Mouse (Mus musculus) thymus, postnatal 25 days (tissue): ENCODE measurements around the gene Syndig1.

Source experiments
- DNase-seq: peaks from one replicate; pipeline ENCODE4 v3.0.0; 2022

The Syndig1 gene

GRCm38 (mm10) chr2:149887634-149888033, 58.6 kb downstream of the Syndig1 start:
- DNase-seq, result no peak

DNA sequence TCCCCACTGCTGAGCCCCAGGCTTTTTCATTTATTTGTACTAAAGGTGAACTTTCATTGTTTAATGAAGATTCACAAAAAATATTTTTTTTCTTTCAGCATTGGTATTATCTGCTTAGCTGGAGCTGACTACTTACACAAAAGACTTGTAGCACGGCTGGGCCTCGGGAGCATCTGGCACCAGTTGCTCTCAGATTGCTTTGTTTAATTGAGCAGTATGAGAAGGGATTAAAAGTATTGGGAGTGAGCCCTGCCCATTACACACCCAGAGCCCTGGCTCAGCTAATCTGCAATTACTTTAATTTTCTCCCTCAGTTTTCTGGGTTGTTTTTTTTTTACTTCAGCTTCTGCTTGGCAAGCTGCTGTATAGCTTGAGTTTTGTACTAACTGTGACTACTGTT, 62.6 kb downstream of the Syndig1 start:
- DNase-seq, result no peak

DNA sequence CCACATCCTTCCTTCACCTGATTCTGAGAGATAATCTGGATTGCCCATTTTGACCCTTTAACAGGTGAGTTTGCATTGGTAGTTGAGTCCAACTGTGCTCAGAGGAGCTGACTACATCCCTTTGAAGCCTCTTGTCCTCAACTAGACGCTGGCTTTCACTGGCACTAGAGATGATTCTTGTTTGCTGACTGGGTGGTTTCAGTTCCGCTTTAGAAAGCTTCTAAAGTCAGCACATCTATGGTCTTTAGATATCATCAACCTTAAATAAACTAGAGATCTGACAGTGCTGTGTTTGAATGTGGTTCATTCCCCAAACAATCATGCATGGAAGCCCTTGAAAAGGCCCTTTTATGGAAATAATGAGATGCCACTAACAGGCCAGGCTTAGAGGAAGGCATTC, 67.3 kb downstream of the Syndig1 start:
- DNase-seq, result no peak

- DNase-seq, result no peak
These were observed 70.6 kb downstream of the Syndig1 start for GRCm38 (mm10) chr2:149899615-149900014.

- DNase-seq, result no peak
These were observed 71.6 kb downstream of the Syndig1 start for GRCm38 (mm10) chr2:149900606-149901005.

GRCm38 (mm10) chr2:149904405-149904804, 75.4 kb downstream of the Syndig1 start:
- no peak for DNase-seq

GRCm38 (mm10) chr2:149906694-149907093, 77.7 kb downstream of the Syndig1 start:
- no peak for DNase-seq

DNA sequence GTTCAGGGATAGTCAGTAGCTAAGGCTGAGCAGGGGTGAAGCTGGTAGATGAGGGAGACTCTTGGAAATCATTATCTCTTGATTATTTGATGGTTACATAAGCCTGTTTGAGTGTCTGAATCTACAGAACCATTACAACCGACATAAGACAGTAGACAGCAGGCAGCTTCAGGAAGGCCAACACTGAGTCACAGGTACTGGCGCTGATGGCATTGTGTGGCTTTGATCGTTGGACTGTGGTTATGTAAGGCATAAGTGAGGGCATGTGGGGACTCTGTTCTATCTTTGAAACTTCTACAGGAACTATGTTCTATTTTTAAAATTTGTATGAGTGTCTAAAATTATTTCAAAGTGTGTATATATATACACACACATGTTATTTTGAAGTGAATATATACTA, 88.2 kb downstream of the Syndig1 start:
- no peak for DNase-seq

- no peak for DNase-seq
These were observed 94.5 kb downstream of the Syndig1 start for GRCm38 (mm10) chr2:149923561-149923960.

- no peak for DNase-seq
These were observed 96.9 kb downstream of the Syndig1 start for GRCm38 (mm10) chr2:149925911-149926310.

- DNase-seq, result no peak
These were observed 98.0 kb downstream of the Syndig1 start for GRCm38 (mm10) chr2:149927001-149927400.

DNA sequence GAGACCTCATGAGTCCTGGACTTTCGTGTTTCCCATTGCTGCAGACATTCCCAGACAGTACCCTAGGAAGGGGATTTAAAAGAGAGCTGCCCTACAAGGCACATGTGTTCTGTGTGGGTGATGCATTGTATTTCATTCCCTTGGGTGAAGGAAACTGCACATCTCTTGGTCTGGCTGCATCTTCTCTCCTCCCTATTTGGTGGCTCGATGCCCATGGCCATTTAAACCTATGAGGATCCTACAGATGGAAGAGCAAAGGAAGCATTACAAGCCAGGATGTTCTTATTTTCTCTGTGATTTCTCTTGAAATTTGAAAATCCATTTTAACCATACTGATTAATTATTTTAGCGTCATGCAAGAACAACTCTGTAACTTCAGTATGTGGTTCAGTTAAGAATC, 98.5 kb downstream of the Syndig1 start:
- no peak for DNase-seq

- no peak for DNase-seq
These were observed 101.0 kb downstream of the Syndig1 start for GRCm38 (mm10) chr2:149929986-149930385.

DNA sequence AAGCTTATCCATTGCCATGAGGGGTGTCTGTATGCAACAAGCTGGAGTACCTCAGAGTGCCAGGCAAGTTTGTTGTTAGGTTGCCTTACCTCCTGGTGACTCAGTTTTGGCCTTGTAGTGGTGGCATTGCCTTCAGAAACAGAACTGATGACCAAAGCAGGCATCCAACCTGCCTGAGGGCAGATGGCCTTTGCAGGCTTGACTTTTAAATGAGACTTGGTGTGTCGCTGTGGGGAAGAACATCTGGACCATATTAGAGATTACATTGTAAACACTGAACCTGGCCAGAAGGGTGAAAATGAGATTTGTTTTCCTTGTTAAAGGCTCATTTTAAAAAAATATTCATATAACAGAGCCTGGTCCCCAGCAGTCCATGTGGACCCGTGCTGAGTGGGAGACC, 102.1 kb downstream of the Syndig1 start:
- no peak for DNase-seq

GRCm38 (mm10) chr2:149932095-149932494, 103.1 kb downstream of the Syndig1 start:
- DNase-seq, result no peak

DNA sequence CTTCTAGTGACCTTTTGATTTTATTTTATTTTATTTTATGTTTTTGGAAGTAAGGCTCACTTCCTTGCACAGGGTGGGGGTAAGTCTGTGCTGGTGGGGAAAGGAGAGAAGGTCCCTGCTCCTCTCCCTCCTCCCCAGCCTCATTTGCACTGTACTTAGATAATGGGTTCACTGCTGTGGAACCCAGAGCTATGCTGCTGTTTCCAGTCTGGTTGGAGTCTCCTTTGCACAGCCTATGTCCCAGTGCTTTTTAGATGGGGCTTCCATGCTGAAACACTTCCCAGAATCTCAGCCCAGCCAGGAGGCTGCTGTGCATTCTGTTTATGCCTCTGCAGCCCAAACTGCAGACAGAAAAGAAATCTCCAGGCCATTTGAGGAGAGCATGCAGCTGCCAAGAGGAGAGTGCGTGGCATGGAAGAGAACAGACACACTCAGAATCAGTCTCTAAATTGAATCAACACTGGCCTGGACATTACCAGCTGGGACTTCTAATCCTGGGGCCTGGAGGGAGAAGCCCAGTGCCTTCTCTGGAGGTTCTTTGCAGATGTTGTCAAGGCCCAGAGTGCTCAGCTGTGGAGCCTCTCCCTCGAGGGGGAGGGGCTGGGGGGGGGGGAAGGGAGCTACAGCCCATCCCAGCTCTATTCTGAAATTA, 104.4 kb downstream of the Syndig1 start:
- DNase-seq, result no peak

DNA sequence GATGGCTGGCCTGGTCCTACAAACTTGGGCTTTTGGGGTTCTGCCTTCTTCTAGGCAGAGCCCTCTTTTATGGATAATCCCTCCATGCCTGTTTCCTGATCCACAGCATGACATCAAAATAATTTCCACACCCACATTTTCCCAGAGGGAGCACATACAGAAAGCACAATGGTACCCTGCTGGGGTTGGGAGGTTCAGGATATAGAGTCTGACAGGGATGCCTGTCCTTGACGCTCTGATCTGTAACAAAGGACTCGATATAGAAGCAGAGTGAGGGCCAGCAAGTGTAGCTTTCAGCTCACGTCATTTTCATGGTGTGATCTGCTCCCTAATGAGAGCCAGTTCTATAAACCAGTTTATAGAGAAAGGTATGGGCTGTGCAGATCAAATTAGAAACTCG, 105.1 kb downstream of the Syndig1 start:
- no peak for DNase-seq

DNA sequence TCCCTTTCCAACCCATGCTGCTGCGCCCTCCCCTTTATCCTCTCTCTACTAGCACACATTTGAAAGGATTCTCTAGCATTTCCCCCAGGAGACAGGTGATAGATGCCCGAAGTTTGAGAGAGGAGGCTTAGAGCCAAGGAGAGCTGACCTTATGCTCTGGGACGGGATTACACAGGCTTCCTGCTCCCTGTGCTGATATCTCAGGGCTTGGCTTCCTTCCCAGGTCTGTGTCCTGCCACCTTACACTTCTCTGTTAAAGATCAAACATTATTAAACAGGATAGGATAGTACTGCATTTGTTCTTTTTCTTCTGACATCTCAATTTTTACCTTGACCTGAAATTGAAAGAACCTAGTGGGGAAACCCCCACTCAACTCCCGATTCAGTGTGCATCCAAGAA, 109.8 kb downstream of the Syndig1 start:
- DNase-seq, result no peak

DNA sequence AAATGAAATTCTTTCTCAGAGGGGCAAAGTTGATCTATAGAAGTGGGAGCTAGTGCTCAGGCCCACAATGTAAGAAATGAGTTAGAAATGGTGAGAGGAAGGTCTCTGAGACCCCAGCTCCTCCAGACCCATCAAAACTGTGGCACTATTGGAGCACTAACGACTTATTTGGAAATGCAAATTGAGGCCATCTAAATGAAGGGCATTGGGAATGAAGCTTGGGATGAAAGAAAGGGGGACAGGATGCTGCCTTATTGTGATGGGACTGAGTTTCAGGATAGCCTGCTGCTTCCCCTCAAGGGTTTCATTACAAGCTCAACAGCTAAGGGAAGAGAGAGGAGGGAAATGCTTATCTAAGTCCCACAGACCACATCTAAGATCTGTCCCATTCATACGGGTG, 110.6 kb downstream of the Syndig1 start:
- no peak for DNase-seq

GRCm38 (mm10) chr2:149950641-149951040, 121.6 kb downstream of the Syndig1 start:
- DNase-seq, result no peak

- no peak for DNase-seq
These were observed 142.0 kb downstream of the Syndig1 start for GRCm38 (mm10) chr2:149971014-149971413.

DNA sequence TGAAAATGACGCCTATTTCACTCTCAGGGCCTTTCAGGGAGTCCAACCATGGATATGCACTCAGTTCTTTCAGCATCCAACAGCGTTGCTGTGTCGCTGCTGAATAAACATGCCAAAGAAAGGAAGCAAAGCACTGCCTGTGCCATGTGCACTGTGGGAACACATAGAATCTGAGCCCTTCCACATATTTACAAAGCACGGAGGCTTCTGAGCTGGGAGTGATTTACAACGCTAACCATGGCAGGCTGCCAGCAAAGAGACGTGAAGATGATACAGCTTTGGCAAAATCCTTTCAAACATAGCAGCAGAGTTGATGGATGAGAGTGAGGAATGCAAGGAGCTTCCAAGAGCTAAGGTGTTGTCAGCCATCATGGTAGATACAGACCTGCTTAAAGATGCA, 144.6 kb downstream of the Syndig1 start:
- no peak for DNase-seq

GRCm38 (mm10) chr2:149980419-149980818, 151.4 kb downstream of the Syndig1 start:
- no peak for DNase-seq

DNA sequence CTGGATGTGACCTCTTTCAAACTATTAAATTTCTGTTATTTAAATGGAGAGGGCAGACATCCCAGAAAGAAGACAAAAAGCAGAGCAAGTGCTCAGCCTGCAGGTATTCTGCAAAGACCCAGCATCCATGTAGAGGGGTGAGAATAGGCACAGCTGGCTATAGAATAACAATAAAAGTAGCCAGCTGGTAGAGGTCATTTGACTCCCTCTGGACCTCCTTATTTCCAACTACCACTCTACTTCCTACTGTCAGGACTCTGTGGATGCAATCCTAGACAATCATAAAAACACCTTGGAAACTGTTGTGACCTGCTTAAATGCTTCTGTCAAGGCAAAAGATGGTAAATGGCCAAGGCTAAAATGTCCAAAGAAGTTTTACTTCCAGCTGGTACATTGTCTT, 153.5 kb downstream of the Syndig1 start:
- no peak for DNase-seq

DNA sequence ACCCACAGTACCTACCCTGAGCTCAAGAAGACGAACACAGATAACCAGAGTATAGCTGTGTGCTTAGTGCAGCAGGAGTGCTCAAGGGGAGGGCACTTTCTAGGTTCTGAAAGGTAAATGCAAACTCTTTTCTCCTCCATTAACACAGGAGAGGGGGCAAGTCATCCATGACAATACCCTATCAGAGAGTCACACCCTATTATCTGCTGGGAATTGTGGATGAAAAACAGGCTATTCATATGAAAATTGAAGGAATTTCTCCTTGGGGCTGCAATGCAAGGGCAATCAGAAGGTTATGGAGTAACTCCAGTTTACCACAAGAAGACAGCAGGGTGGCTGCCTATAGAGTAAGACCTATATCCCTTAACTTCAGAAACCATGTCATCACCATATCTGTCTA, 154.1 kb downstream of the Syndig1 start:
- no peak for DNase-seq

DNA sequence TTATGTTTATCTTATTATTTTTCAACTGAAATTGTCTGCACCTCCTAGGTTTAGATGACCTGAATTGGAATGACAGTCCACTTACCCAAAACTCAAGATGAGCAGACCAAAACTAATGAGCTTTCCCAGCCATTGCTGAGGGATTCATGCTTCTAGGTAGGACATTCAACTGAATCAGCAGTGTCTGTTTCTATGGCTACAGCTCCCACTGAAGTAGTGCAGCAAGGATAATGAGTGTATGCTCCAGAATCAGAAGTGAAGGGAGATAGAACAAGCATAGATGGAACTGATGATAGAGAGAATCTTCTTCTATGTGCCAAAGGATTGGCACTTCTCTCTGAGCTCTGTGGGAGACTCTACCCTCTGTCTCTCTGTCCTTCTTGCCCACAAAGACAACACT, 158.6 kb downstream of the Syndig1 start:
- no peak for DNase-seq
